Mouse (Mus musculus): Measurements from ENCODE around the gene Gm4177. TPM values are rescaled to one million over a fixed set of nuclear protein-coding genes. Genes with fewer than 3 reads are reported as not detected.
"Not testable (repeated sequence)": the region's sequence is repeated elsewhere in the genome, so short reads cannot be mapped to it uniquely, and the experiment has no call there.

Gm4177 gene
- not detected in 2 replicates for polyA plus RNA-seq (2015; fragmentation: Nextera tagmentation; extraction: Ambion mirVana)

- H3K9ac ChIP-seq (ENCODE audit: low read depth, low read length); H3K9me3 ChIP-seq (ENCODE audit: control insufficient read depth, low read length); H3K27ac ChIP-seq (ENCODE audit: low read depth, low read length); ATAC-seq; H3K4me3 ChIP-seq (ENCODE audit: low read length); H3K4me1 ChIP-seq (ENCODE audit: control insufficient read depth, insufficient read depth, low read depth, low read length); H3K4me2 ChIP-seq (ENCODE audit: low read length); H3K36me3 ChIP-seq (ENCODE audit: control insufficient read depth, insufficient read depth, low read length); H3K27me3 ChIP-seq (replicated peaks; ENCODE audit: control insufficient read depth, insufficient read depth, low read length): not testable (repeated sequence)
- WGBS: no CpG with 5 or more reads among the region's 3 CpGs
These were observed at the start of gene Gm4177 for GRCm38 (mm10) chr7:21796628-21797027. Gene Gm4177 (minus strand): TSS chr7:21796728.

- H3K27me3 ChIP-seq (replicated peaks; ENCODE audit: control insufficient read depth, insufficient read depth, low read length); H3K36me3 ChIP-seq (ENCODE audit: control insufficient read depth, insufficient read depth, low read length); H3K4me1 ChIP-seq (ENCODE audit: control insufficient read depth, insufficient read depth, low read depth, low read length); H3K4me3 ChIP-seq (ENCODE audit: low read length); ATAC-seq; H3K4me2 ChIP-seq (ENCODE audit: low read length); H3K9me3 ChIP-seq (ENCODE audit: control insufficient read depth, low read length); H3K27ac ChIP-seq (ENCODE audit: low read depth, low read length); H3K9ac ChIP-seq (ENCODE audit: low read depth, low read length): not testable (repeated sequence)
- WGBS: no CpG with 5 or more reads among the region's 1 CpGs
These were observed 47.6 kb upstream of the Gm4177 start, which contains the start of gene Gm5725 for GRCm38 (mm10) chr7:21844167-21844566. Gene Gm5725 (minus strand): TSS chr7:21844267.

GRCm38 (mm10) chr7:21832051-21832450, 35.5 kb upstream of the Gm4177 start, which contains the start of gene Vmn1r135:
Gene Vmn1r135 (plus strand): TSS chr7:21832351.
- H3K27ac ChIP-seq (ENCODE audit: low read depth, low read length); H3K9ac ChIP-seq (ENCODE audit: low read depth, low read length); H3K9me3 ChIP-seq (ENCODE audit: control insufficient read depth, low read length); H3K4me1 ChIP-seq (ENCODE audit: control insufficient read depth, insufficient read depth, low read depth, low read length); H3K4me3 ChIP-seq (ENCODE audit: low read length); H3K36me3 ChIP-seq (ENCODE audit: control insufficient read depth, insufficient read depth, low read length); H3K27me3 ChIP-seq (replicated peaks; ENCODE audit: control insufficient read depth, insufficient read depth, low read length); H3K4me2 ChIP-seq (ENCODE audit: low read length); ATAC-seq: not testable (repeated sequence)
- WGBS: no CpG with 5 or more reads among the region's 1 CpGs

GRCm38 (mm10) chr7:21761375-21761774, 35.2 kb downstream of the Gm4177 start, which contains the start of gene Gm4175:
Gene Gm4175 (minus strand): TSS chr7:21761475.
- not testable (repeated sequence) for H3K4me3 ChIP-seq (ENCODE audit: low read length); H3K9me3 ChIP-seq (ENCODE audit: control insufficient read depth, low read length); H3K27ac ChIP-seq (ENCODE audit: low read depth, low read length); H3K9ac ChIP-seq (ENCODE audit: low read depth, low read length); H3K4me1 ChIP-seq (ENCODE audit: control insufficient read depth, insufficient read depth, low read depth, low read length); H3K36me3 ChIP-seq (ENCODE audit: control insufficient read depth, insufficient read depth, low read length); H3K27me3 ChIP-seq (replicated peaks; ENCODE audit: control insufficient read depth, insufficient read depth, low read length); ATAC-seq; H3K4me2 ChIP-seq (ENCODE audit: low read length)
- no CpG with 5 or more reads among the region's 5 CpGs for WGBS

Other genes starting within 250 kb of the Gm4177 start
- gene Vmn1r132, start 182.6 kb downstream of the Gm4177 start, polyA plus RNA-seq (2015; fragmentation: Nextera tagmentation; extraction: Ambion mirVana): not detected in 2 replicates
- gene Gm4175, start 35.3 kb downstream of the Gm4177 start, polyA plus RNA-seq (2015; fragmentation: Nextera tagmentation; extraction: Ambion mirVana): not detected in 2 replicates
- gene Vmn1r135, start 35.6 kb upstream of the Gm4177 start, polyA plus RNA-seq (2015; fragmentation: Nextera tagmentation; extraction: Ambion mirVana): not detected in 2 replicates
- gene Gm5725, start 47.5 kb upstream of the Gm4177 start, polyA plus RNA-seq (2015; fragmentation: Nextera tagmentation; extraction: Ambion mirVana): not detected in 2 replicates
- gene Gm5891, start 124.6 kb upstream of the Gm4177 start, polyA plus RNA-seq (2015; fragmentation: Nextera tagmentation; extraction: Ambion mirVana): not detected in 2 replicates
- not detected in 2 replicates for gene Vmn1r137, start 197.9 kb upstream of the Gm4177 start, polyA plus RNA-seq (2015; fragmentation: Nextera tagmentation; extraction: Ambion mirVana)
- gene Vmn1r138, start 232.2 kb upstream of the Gm4177 start, polyA plus RNA-seq (2015; fragmentation: Nextera tagmentation; extraction: Ambion mirVana): not detected in 2 replicates